Mouse (Mus musculus) stomach, embryonic 15.5 days (tissue): Measurements from ENCODE around the gene Tmem123. TPM values are rescaled to one million over a fixed set of nuclear protein-coding genes. Genes with fewer than 3 reads are reported as not detected.

Source experiments
- ATAC-seq: fragments of 200-750 bp; cut with Nextera tagmentation; 2 replicates; pipeline ENCODE4 v1.8.0; 2017; ENCODE audit warnings: low read depth, moderate number of reproducible peaks, moderate TSS enrichment; ENCODE audit not compliant: insufficient read depth, low FRiP score
- H3K27ac ChIP-seq: fragments of 300-500 bp; sonication (generic); 2 replicates; pipeline ENCODE4 v1.5.1; 2015; ENCODE audit warnings: mild to moderate bottlenecking, inconsistent platforms
- H3K27me3 ChIP-seq: fragments of 300-500 bp; sonication (generic); replicated peaks from 2 replicates; pipeline ENCODE4 v1.6.1; 2015; ENCODE audit warnings: inconsistent platforms
- H3K36me3 ChIP-seq: fragments of 300-500 bp; sonication (generic); 2 replicates; pipeline ENCODE4 v1.6.1; 2015; ENCODE audit warnings: inconsistent platforms
- H3K4me1 ChIP-seq: fragments of 300-500 bp; sonication (generic); 2 replicates; pipeline ENCODE4 v1.6.1; 2015; ENCODE audit warnings: inconsistent platforms
- H3K4me2 ChIP-seq: fragments of 300-500 bp; sonication (generic); 2 replicates; pipeline ENCODE4 v1.6.1; 2015; ENCODE audit warnings: mild to moderate bottlenecking, inconsistent platforms
- H3K4me3 ChIP-seq: fragments of 300-500 bp; sonication (generic); replicated peaks from 2 replicates; pipeline ENCODE4 v1.5.1; 2015; ENCODE audit warnings: inconsistent platforms
- H3K9ac ChIP-seq: fragments of 300-500 bp; sonication (generic); 2 replicates; pipeline ENCODE4 v1.6.1; 2015; ENCODE audit warnings: inconsistent platforms
- H3K9me3 ChIP-seq: fragments of 300-500 bp; sonication (generic); 2 replicates; pipeline ENCODE4 v1.6.1; 2016; ENCODE audit warnings: inconsistent platforms
- WGBS: fragments of 180-500 bp; shearing (Covaris S2); methylation state at CpG from one replicate; pipeline ENCODE4 v1.1.7; 2015; 5-methylcytosine and 5-hydroxymethylcytosine counted together
- microRNA-seq: library from miRNA; unstranded; fragments of <30 nt; microRNA quantifications from one replicate; pipeline ENCODE4, GENCODE M21; 2016
- polyA plus RNA-seq: library from polyadenylated mRNA; unstranded; fragments of >200 nt; fragmentation: Nextera tagmentation; extraction: Ambion mirVana; gene quantifications from 2 replicates; pipeline ENCODE4 v1.2.1, GENCODE M21; 2015

Tmem123 gene
- polyA plus RNA-seq, 1 experiment from 2014 or later: 122 TPM

- Histone ChIP-seq H3K4me3 (no peak overlapping the region), H3K4me1 (peaks cover 14% of the 10 kb centered on the region; the same call in 1 of the 2 replicates), H3K27ac (no peak overlapping the region), H3K36me3 (0 out of 2 replicates have a peak, but pooled peaks cover 7% of the 10 kb centered on the region), H3K9ac (no peak overlapping the region), H3K4me2 (peak overlapping the region; percentile 14; the same call in 1 of the 2 replicates), H3K9me3 (no peaks in the 10 kb centered on the region), H3K27me3 (no peaks in the 10 kb centered on the region)
- ATAC-seq: no peak
- WGBS: 90% methylated on average over 6 of the region's 6 CpGs
Observed at GRCm38 (mm10) chr9:7833421-7833820, 69.6 kb downstream of the Tmem123 start.

DNA sequence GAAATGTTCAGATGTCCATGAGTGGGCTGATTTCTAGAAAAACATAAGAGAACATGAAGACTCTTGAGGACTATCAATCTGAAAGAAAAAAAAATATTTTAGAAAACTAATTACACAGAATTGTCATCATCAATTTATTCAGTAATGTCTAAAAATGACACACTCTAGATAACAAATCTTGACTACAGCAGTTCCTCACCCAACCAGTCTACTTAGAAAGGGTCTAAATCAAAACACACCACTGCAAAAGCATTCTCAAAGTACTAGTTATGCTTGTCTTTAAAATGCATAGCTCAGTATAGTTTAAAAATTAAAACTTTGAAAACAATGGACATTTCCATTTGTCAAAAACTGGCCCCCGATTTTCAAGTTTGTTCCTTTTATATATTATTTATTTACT is 71.5 kb downstream of the Tmem123 start:
- Histone ChIP-seq H3K36me3 (0 out of 2 replicates have a peak, but pooled peaks cover 7% of the 10 kb centered on the region), H3K9ac (no peak overlapping the region), H3K27me3 (no peaks in the 10 kb centered on the region), H3K27ac (no peak overlapping the region), H3K9me3 (no peaks in the 10 kb centered on the region), H3K4me3 (no peak overlapping the region), H3K4me2 (no peak overlapping the region), H3K4me1 (peaks cover 9% of the 10 kb centered on the region; the same call in 1 of the 2 replicates)
- WGBS: 82% methylated on average over 1 of the region's 1 CpGs
- ATAC-seq: no peak

DNA sequence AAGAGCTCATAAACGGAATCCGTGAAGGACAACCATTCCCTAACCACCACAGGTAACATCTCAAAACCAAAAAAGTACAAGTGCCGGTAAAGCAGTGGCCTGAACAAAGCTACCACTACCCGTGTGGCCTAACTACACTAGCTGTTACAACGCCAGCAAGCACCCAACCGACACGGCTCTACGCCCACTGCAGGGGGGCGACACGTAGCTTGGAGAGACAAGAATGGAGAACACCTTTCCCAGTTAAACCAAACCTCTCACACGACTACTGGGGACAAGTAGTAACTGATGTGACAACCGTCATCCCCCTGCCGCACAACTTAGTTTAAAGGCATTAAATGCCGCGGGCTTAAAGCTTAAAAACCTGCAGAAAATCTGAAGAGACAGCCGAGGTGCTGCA is 72.5 kb downstream of the Tmem123 start:
- under 1% methylated on average over 16 of the region's 16 CpGs for WGBS
- H3K4me1 ChIP-seq: peaks cover 9% of the 10 kb centered on the region; the same call in 1 of the 2 replicates
- peak overlapping the region; percentile 54 for H3K4me2 ChIP-seq
- no peaks in the 10 kb centered on the region for H3K27me3 ChIP-seq
- 0 out of 2 replicates have a peak, but pooled peaks cover 7% of the 10 kb centered on the region for H3K36me3 ChIP-seq
- H3K4me3 ChIP-seq: peak overlapping the region; percentile 66
- ATAC-seq: peak; percentile 41; the same call in 1 of the 2 replicates
- H3K9me3 ChIP-seq: no peaks in the 10 kb centered on the region
- peak overlapping the region; percentile 73 for H3K9ac ChIP-seq
- H3K27ac ChIP-seq: peak overlapping the region; percentile 98

DNA sequence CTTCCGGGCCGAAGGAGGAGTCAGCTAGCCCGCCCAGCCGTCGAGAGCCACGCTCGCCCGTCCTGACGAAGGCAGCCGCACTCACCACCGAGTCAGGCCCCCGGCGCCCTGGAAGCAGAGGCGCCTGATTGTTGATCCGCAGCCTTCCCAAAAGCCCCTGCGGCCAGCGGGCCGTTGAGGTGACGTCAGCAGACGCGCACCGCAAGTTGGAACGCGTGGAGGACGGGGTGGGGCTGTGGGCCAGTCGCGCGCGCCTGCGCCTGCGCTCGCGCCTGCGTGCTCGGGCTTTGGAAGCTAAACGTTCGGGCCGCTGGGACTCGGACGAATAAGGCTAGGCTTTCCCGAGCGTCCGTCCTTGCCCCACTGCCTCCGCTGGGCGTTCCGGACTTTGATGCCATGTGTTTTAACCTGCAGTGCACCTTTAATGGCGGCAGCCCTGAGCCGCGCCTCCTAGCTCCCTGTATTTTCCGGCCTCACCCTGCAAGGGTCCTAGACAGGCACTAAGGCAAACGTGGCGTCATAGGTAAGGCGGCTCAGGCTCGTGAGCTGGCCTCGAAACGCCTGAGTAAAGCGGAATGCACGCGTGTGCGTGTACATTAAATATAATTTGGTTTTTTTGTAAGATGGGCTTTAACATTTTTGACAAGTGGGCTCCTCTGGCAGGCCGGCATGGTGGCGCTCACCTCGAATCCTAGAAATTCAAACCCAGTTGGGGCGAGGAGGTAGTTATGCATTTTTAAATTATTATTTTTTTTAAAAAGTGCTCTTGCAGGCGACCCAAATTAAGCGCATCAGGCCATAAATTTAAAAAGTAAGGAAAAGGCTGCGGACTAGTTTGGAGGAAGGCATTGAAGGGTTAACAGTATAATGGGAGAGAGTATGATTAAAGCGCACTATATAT is 73.3 kb downstream of the Tmem123 start, which contains the start of gene Birc2:
Birc2 (minus strand) TSS at position 160 of the 901 bp plus-strand sequence.
- ATAC-seq: peak; percentile 98
- Histone ChIP-seq H3K9ac (peak within 1 kb of the TSS; percentile 73), H3K27ac (peak within 1 kb of the TSS; percentile 98), H3K4me1 (peaks cover 9% of the 10 kb centered on the region; the same call in 1 of the 2 replicates), H3K9me3 (no peaks in the 10 kb centered on the region), H3K36me3 (0 out of 2 replicates have a peak, but pooled peaks cover 7% of the 10 kb centered on the region), H3K27me3 (no peaks in the 10 kb centered on the region), H3K4me2 (peak within 1 kb of the TSS; percentile 54), H3K4me3 (peak within 1 kb of the TSS; percentile 66)
- WGBS: under 1% methylated on average over 68 of the region's 68 CpGs

DNA sequence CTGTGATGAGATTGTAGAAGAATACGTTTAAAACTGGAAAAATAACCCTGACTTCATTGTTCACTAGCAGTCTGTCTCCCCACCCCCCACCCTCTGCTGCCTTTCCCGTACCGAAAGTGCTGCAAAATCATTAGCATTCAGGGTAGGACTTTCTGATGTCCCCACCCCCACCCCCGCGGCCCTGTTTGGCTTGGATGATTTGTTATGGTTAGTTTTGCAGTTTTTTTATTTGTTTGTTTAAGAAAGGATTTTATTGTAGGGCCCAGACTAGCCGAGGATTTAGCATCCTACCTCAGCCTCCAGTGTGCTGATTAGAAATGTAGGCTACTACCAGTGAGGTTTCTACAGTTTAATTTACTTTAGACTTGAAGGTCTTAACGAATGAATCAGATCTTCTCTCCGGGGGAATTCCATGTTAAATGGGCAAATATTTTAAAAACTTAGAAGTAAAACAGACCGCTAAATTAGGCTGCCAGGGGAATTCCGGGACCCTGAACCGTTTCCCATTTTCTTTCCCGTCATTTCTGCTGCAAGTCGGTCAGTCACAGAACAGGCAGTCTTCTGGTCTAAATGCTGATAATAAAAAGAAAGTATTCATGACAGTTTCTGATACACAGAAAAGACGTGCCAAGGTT is 74.1 kb downstream of the Tmem123 start:
- no peaks in the 10 kb centered on the region for H3K27me3 ChIP-seq
- ATAC-seq: no peak
- H3K4me2 ChIP-seq: peak overlapping the region; percentile 48
- peak overlapping the region; percentile 66 for H3K4me3 ChIP-seq
- H3K36me3 ChIP-seq: 0 out of 2 replicates have a peak, but pooled peaks cover 7% of the 10 kb centered on the region
- no peaks in the 10 kb centered on the region for H3K9me3 ChIP-seq
- 13% methylated on average over 14 of the region's 14 CpGs for WGBS
- H3K9ac ChIP-seq: peak overlapping the region; percentile 50; the same call in 1 of the 2 replicates
- peaks cover 9% of the 10 kb centered on the region; the same call in 1 of the 2 replicates for H3K4me1 ChIP-seq
- H3K27ac ChIP-seq: peak overlapping the region; percentile 98

DNA sequence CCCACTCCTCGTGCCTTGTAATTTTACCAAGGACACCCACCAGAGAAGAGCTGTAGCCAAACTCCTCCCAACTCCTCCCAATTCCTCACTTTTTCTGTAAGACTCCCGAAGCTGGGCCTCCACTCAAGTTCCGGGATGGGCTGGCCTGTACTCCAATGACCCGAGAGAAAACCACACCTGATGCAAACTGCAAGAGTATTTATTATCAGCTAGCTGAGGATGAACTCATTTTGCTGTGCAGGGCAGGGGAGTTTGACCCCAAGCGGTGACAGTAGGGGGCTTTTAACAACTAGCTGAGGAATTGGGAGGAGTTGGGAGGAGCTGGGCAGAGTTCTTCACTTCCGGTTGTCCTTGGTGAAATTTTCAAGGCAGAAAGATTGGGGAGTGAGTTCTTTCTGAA is 77.4 kb downstream of the Tmem123 start:
- Histone ChIP-seq H3K4me2 (no peak overlapping the region), H3K27me3 (no peaks in the 10 kb centered on the region), H3K4me1 (no peaks in the 10 kb centered on the region), H3K4me3 (no peak overlapping the region), H3K36me3 (no peaks in the 10 kb centered on the region), H3K27ac (no peak overlapping the region), H3K9me3 (no peaks in the 10 kb centered on the region), H3K9ac (no peak overlapping the region)
- no peak for ATAC-seq
- 70% methylated on average over 6 of the region's 6 CpGs for WGBS

Small RNA genes lying within 50 kb of the gene (microRNA-seq; reads per million reads assigned to microRNA genes)
- 5.6 reads per million, percentile 20 among the genes with 10 or more reads in this experiment for gene Mir5618

Other genes starting within 250 kb of the Tmem123 start
- 8.3 and 11.7 TPM in 2 replicates for gene Mmp8, start 205.6 kb upstream of the Tmem123 start, polyA plus RNA-seq
- gene Mmp27, start 192.6 kb upstream of the Tmem123 start, polyA plus RNA-seq: 0.06 TPM in 1 of 2 replicates, not detected in the other
- 0.05 TPM in 1 of 2 replicates, not detected in the other for gene Mmp20, start 135.8 kb upstream of the Tmem123 start, polyA plus RNA-seq
- 0.81 and 0.90 TPM in 2 replicates for gene Mmp7, start 72.0 kb upstream of the Tmem123 start, polyA plus RNA-seq
- gene Birc2, start 73.0 kb downstream of the Tmem123 start, polyA plus RNA-seq: 34.8 and 35.6 TPM in 2 replicates
- gene Birc3, start 109.1 kb downstream of the Tmem123 start, polyA plus RNA-seq: 9.6 and 9.7 TPM in 2 replicates
- gene Yap1, start 240.6 kb downstream of the Tmem123 start, polyA plus RNA-seq: 29.4 and 29.7 TPM in 2 replicates